Mouse (Mus musculus) adrenal gland, adult (tissue): ENCODE results near the gene Jmjd6.

Experiments
- DNase-seq, 2 experiments: peaks; one replicate each; pipeline ENCODE4 v3.0.0; 2022 to 2023; ENCODE audit warnings: low spot score in 1 of 2; ENCODE audit not compliant: inconsistent age in 2 of 2

The Jmjd6 gene

GRCm38 (mm10) chr11:116851576-116852290 lies 8.5 kb upstream of the Jmjd6 start:
- DNase-seq: peak in 1 of 2 experiments; percentile 63

- DNase-seq: peak in 1 of 2 experiments; percentile 46
These were observed 7.7 kb upstream of the Jmjd6 start for GRCm38 (mm10) chr11:116850833-116851477.

- peak in 1 of 2 experiments; percentile 32 for DNase-seq
These were observed 6.8 kb upstream of the Jmjd6 start for GRCm38 (mm10) chr11:116850085-116850484.

- DNase-seq: no peak
These were observed 6.3 kb upstream of the Jmjd6 start for GRCm38 (mm10) chr11:116849587-116849986.

- DNase-seq: peak in 1 of 2 experiments; percentile 41
These were observed 5.6 kb upstream of the Jmjd6 start for GRCm38 (mm10) chr11:116848877-116849178.

GRCm38 (mm10) chr11:116848086-116848876 lies 5.0 kb upstream of the Jmjd6 start:
- no peak for DNase-seq

GRCm38 (mm10) chr11:116847187-116848085 lies 4.2 kb upstream of the Jmjd6 start:
- DNase-seq: peak in 1 of 2 experiments; percentile 29

GRCm38 (mm10) chr11:116846593-116847181 lies 3.4 kb upstream of the Jmjd6 start:
- DNase-seq: no peak

- peak; percentile 84 to 93 for DNase-seq
These were observed 553 bp downstream of the Jmjd6 start for GRCm38 (mm10) chr11:116842531-116843260.

GRCm38 (mm10) chr11:116840748-116841147 lies 2.5 kb downstream of the Jmjd6 start:
- peak in 1 of 2 experiments; percentile 37 for DNase-seq

GRCm38 (mm10) chr11:116839601-116840000 lies 3.6 kb downstream of the Jmjd6 start:
- DNase-seq: peak in 1 of 2 experiments; percentile 41

GRCm38 (mm10) chr11:116838936-116839335 lies 4.3 kb downstream of the Jmjd6 start:
- DNase-seq: peak in 1 of 2 experiments; percentile 28

- DNase-seq: no peak
These were observed 5.8 kb downstream of the Jmjd6 start for GRCm38 (mm10) chr11:116837441-116837840.

- no peak for DNase-seq
These were observed 7.0 kb downstream of the Jmjd6 start for GRCm38 (mm10) chr11:116836283-116836682.

GRCm38 (mm10) chr11:116834954-116835353 lies 8.3 kb downstream of the Jmjd6 start:
- no peak for DNase-seq

GRCm38 (mm10) chr11:116832172-116832685 lies 11.0 kb downstream of the Jmjd6 start:
- DNase-seq: no peak

GRCm38 (mm10) chr11:116827534-116828165 lies 15.6 kb downstream of the Jmjd6 start, which contains the start of gene Mxra7:
Gene Mxra7, minus strand, starts transcription at chr11:116828046.
- DNase-seq: peak; percentile 90 to 95

- DNase-seq: peak; percentile 33 to 57
These were observed 16.4 kb downstream of the Jmjd6 start for GRCm38 (mm10) chr11:116826550-116827504.
